Mouse (Mus musculus): ENCODE measurements at regions not wholly inside any gene's neighbourhood (a gene's known extent, or its start where the extent isn't known, plus 50 kb on each side); places are given as distances from the start of the nearest gene placed in this dataset.
"Not testable (repeated sequence)": the region's sequence is repeated elsewhere in the genome, so short reads cannot be mapped to it uniquely, and the experiment has no call there.

DNA sequence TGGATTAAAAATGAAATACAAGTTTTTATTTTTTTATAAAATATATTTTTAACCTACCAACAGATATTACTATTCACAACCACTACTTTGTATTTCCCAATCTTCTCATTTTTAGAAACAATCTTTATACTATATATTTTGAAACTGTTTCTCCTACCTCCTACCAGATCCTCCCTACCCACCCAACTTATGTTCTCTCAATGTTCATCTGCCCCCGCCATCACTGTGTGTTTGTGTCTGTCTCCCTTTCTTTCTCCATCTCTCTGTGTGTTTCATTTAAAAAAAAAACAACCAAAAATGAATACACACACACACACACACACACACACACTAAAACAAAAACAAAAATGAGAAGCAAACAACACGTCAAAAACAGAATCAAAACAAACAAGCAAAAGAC lies 118.5 kb downstream of the Pcdh18 start:
- H3K36me3 ChIP-seq, result no peaks in the 10 kb centered on the region
- no peaks in the 10 kb centered on the region for H3K27me3 ChIP-seq
- no peak overlapping the region for H3K27ac ChIP-seq
- peaks cover 6% of the 10 kb centered on the region; the same call in 1 of the 2 replicates for H3K4me1 ChIP-seq
- no peak overlapping the region for H3K9ac ChIP-seq
- H3K9me3 ChIP-seq, result no peaks in the 10 kb centered on the region
- WGBS, result 84% methylated on average over 2 of the region's 2 CpGs
- H3K4me3 ChIP-seq, result no peak overlapping the region
- no peak overlapping the region for H3K4me2 ChIP-seq (replicated peaks)
- ATAC-seq (ENCODE audit: insufficient number of reproducible peaks, insufficient read depth, low FRiP score, low TSS enrichment), result no peak

DNA sequence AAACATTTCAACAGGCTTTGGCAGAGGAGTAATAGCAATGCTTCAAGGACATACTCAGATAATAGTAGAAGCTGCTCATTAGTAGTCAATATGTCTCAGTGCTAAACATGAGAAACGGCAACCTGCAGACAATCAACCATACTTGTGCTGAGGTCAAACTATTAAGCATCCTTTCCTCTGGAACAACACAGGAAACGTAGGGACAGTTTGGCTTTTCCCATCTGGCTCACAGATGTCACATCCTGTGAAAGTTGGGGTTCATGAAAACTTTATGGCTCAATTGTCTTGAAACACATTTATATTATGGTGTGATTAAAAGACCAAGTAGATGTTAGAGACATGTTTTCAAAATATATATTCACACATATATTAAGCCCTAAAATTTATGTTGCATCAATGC lies 120.4 kb downstream of the Pcdh18 start:
- Histone ChIP-seq H3K4me3 (no peak overlapping the region), H3K9ac (no peak overlapping the region), H3K27me3 (no peaks in the 10 kb centered on the region), H3K27ac (no peak overlapping the region), H3K9me3 (no peaks in the 10 kb centered on the region), H3K4me1 (peaks cover 4% of the 10 kb centered on the region; the same call in 1 of the 2 replicates), H3K4me2 (replicated peaks) (no peak overlapping the region), H3K36me3 (no peaks in the 10 kb centered on the region)
- ATAC-seq (ENCODE audit: insufficient number of reproducible peaks, insufficient read depth, low FRiP score, low TSS enrichment), result no peak
- WGBS, result 20% methylated on average over 2 of the region's 2 CpGs

DNA sequence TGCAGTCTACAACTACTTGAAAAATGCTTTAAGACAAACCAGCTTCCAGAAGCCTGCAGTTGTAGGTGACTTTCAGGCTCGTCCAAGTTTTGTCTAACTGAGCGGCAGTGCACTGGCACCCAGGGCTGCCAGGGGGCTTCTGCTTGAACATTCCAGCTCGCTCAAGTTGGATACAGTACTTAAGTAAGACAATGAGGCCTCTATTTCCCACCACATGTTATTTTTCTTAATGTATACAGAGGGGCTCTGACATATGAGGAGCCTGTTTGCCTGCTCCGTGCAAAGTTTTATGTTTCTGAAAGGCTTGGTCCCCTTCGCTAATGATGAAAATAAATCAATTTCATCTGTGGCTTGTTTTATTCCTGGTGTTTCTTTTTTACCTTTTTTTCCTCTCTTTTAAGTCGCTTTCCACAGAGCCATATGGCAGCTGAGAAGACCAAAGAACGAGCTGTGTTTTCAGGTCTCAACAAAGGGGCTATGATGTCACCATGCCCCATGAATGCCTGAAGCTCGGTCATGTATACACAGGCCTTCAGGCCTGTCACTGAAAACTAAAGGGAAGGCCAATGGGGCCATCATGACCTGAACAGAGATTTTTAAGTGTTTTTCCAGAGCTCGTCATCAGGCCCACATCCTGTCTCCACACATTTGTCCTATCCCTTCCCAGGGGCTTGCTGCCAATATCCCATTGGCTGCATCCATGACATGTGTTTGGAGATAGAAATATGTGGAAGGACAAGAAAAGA lies 164.2 kb downstream of the Pcdh18 start:
- Histone ChIP-seq H3K9me3 (no peaks in the 10 kb centered on the region), H3K4me1 (peaks cover 4% of the 10 kb centered on the region; the same call in 1 of the 2 replicates), H3K4me3 (no peak overlapping the region), H3K9ac (no peak overlapping the region), H3K36me3 (no peaks in the 10 kb centered on the region), H3K27ac (peak overlapping the region; percentile 88), H3K4me2 (replicated peaks) (no peak overlapping the region), H3K27me3 (no peaks in the 10 kb centered on the region)
- peak; percentile 81; the same call in 1 of the 2 replicates for ATAC-seq (ENCODE audit: insufficient number of reproducible peaks, insufficient read depth, low FRiP score, low TSS enrichment)
- WGBS, result 17% methylated on average over 9 of the region's 9 CpGs

DNA sequence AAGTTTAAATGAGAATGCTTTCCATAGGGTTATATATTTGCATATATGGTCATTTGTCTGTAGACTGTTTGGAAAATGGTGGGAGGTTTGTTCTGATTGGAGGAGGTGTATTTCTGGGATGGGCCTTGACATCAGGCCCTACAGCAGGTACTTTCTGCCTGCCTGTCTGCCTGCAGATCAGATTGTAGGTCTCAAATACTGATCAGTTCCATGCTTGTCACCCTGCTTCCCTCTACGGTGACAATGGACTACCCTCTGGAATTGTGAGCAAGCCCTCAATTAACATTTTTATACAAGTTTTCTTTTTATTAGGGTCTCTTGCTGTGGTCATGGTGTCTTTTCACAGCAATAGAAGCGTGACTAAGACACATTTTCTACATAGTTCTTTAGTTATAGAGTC lies 166.9 kb downstream of the Pcdh18 start:
- 85% methylated on average over 2 of the region's 2 CpGs for WGBS
- Histone ChIP-seq H3K4me1 (peaks cover 4% of the 10 kb centered on the region; the same call in 1 of the 2 replicates), H3K27me3 (no peaks in the 10 kb centered on the region), H3K27ac (no peak overlapping the region), H3K9ac (no peak overlapping the region), H3K4me3 (no peak overlapping the region), H3K9me3 (no peaks in the 10 kb centered on the region), H3K4me2 (replicated peaks) (no peak overlapping the region), H3K36me3 (no peaks in the 10 kb centered on the region)
- no peak for ATAC-seq (ENCODE audit: insufficient number of reproducible peaks, insufficient read depth, low FRiP score, low TSS enrichment)

DNA sequence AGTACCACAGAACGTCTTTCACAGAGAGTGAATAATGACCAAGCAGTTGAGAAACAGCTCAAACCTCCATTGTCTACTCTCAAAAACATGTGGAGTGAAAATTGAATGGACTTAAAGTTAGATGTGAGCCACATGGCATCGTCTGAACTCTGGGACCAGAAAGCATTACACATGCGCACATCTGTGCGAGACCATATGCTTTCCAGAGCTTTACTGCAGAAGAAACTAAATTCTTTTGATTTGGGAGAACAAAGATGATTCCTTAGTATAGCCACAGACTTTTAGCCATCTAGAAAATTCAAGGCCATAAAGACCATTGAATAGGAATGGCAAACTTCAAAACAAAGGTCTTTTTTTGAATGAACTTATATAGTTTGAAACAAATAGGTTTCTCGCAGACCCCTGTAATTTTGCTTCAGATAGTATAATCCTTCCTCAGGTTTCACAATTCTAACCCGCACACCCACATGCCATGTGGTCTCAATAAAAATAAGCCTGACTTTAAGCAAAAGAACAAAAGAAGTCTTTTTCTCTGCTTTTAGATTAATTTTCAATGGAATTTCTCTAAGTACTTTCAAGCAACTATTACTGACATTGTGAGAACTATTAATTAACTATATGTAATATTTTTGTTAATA lies 170.5 kb downstream of the Pcdh18 start:
- ATAC-seq (ENCODE audit: insufficient number of reproducible peaks, insufficient read depth, low FRiP score, low TSS enrichment), result peak; percentile 75; the same call in 1 of the 2 replicates
- H3K4me1 ChIP-seq, result no peaks in the 10 kb centered on the region
- H3K9me3 ChIP-seq, result no peaks in the 10 kb centered on the region
- no peaks in the 10 kb centered on the region for H3K36me3 ChIP-seq
- no peaks in the 10 kb centered on the region for H3K27me3 ChIP-seq
- H3K27ac ChIP-seq, result peak overlapping the region; percentile 86
- H3K4me2 ChIP-seq (replicated peaks), result no peak overlapping the region
- H3K9ac ChIP-seq, result no peak overlapping the region
- H3K4me3 ChIP-seq, result no peak overlapping the region
- WGBS, result 21% methylated on average over 6 of the region's 6 CpGs

DNA sequence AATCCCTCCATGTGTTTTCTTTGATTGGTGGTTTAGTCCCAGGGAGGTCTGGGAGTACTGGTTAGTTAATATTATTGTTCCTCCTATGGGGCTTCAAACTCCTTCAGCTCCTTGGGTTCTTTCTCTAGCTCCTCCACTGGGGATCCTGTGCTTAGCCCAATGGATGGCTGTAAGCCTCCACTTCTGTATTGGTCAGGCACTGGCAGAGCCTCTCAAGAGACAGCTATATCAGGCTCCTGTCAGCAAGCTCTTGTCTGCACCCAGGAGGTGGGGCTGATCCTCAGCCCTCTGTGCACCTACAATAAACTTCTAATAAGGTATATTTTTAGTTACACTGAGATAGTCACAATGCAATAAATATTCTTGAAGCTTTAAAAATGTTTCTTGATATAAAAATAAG lies 171.2 kb downstream of the Pcdh18 start:
- not testable (repeated sequence) for H3K4me2 ChIP-seq (replicated peaks); H3K4me3 ChIP-seq; H3K4me1 ChIP-seq; ATAC-seq (ENCODE audit: insufficient number of reproducible peaks, insufficient read depth, low FRiP score, low TSS enrichment); H3K27me3 ChIP-seq; H3K9ac ChIP-seq; H3K36me3 ChIP-seq; H3K9me3 ChIP-seq
- peak overlapping the region; percentile 86 for H3K27ac ChIP-seq

DNA sequence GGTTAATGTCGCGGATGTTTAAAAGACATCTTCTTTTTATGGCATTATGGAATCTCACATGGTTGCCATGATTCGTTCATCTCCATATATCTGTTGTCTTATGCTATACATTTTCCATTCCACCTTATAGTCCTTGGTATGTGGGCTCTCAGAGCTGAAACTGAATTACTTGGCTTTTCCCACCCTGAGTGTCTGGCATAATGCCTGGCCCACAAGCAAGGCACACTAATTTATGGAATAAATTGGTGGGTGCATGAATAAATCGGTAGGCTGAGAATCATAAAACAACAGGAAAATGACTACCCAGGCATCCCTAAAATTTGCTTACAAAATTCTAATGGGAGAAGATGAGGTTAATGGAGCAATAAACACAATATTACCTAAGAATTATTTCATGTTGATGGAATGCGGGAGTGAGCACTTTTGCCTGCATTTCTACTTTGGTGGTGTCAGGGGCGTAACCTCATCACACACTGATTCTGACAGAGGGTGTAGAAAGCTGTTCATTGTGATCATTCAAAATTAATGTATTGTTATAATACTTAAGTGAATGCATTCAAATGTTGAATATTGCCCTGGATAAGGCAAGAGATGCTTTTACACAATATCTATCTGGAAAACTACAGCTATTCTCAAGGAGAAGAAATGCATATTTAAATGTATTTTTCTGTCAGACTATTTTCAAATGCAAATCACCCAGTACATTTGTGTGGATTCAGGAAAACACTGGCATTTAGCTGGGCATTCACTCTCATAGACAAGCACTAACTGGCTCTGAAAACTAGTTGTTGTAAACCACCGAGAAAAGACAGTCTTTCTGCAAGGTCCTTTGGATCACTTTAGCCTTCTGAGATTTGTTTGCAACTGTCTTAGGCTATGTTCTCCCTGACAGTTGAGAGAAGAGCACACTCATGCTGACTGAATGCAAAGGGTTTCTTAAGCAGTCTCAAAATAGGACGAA lies 190.1 kb downstream of the Pcdh18 start:
- no peak for ATAC-seq (ENCODE audit: insufficient number of reproducible peaks, insufficient read depth, low FRiP score, low TSS enrichment)
- H3K9ac ChIP-seq, result no peak overlapping the region
- H3K4me3 ChIP-seq, result no peak overlapping the region
- H3K4me2 ChIP-seq (replicated peaks), result no peak overlapping the region
- no peak overlapping the region for H3K27ac ChIP-seq
- no peaks in the 10 kb centered on the region for H3K36me3 ChIP-seq
- H3K27me3 ChIP-seq, result no peaks in the 10 kb centered on the region
- 88% methylated on average over 8 of the region's 8 CpGs for WGBS
- no peaks in the 10 kb centered on the region for H3K9me3 ChIP-seq
- no peaks in the 10 kb centered on the region for H3K4me1 ChIP-seq

DNA sequence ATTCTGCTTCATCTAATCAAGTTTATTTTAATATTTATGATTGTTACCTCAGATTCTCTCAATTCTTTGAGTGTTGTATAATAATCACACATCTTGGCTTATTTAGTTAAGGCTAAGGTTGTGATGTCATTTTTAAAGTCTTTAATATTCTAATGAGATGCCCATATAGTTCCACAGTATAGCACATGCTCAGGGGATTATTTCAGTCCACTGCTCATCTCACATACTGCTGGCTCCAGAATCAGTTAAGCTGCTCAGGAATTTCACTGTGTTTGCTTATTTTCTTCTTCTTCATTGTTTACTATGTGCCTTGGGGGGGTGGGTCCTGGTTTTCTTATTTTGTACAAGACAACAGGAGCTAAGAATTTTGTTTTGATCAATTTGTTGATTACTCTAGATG lies 229.5 kb downstream of the Pcdh18 start:
- ATAC-seq (ENCODE audit: insufficient number of reproducible peaks, insufficient read depth, low FRiP score, low TSS enrichment), result no peak
- no peaks in the 10 kb centered on the region for H3K4me1 ChIP-seq
- no peak overlapping the region for H3K9ac ChIP-seq
- H3K36me3 ChIP-seq, result no peaks in the 10 kb centered on the region
- no peak overlapping the region for H3K4me3 ChIP-seq
- no peak overlapping the region for H3K27ac ChIP-seq
- H3K4me2 ChIP-seq (replicated peaks), result no peak overlapping the region
- no peaks in the 10 kb centered on the region for H3K9me3 ChIP-seq
- no peaks in the 10 kb centered on the region for H3K27me3 ChIP-seq

DNA sequence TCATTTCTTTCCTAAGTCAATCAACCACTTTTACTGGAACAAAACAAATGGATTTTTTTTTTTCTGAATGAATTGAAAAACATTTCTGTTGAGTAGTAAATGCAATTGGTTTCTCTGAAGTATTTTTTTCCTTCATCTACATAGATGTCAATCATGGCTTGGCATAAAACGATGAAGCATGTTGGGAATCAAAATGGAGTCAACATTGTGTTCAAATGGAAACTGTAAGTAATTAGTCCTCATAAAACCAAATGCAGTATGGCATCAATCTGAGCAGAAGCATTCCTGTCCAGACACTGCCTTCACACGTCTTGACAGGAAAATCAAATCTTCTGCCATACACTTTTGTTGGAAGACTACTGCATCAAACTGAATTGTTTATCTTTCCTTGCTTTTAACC lies 237.0 kb downstream of the Pcdh18 start:
- no peak overlapping the region for H3K4me3 ChIP-seq
- H3K36me3 ChIP-seq, result no peaks in the 10 kb centered on the region
- H3K4me2 ChIP-seq (replicated peaks), result no peak overlapping the region
- no peak overlapping the region for H3K9ac ChIP-seq
- WGBS, result 56% methylated on average over 2 of the region's 2 CpGs
- no peaks in the 10 kb centered on the region for H3K4me1 ChIP-seq
- no peaks in the 10 kb centered on the region for H3K27me3 ChIP-seq
- H3K9me3 ChIP-seq, result no peaks in the 10 kb centered on the region
- H3K27ac ChIP-seq, result no peak overlapping the region
- no peak for ATAC-seq (ENCODE audit: insufficient number of reproducible peaks, insufficient read depth, low FRiP score, low TSS enrichment)

DNA sequence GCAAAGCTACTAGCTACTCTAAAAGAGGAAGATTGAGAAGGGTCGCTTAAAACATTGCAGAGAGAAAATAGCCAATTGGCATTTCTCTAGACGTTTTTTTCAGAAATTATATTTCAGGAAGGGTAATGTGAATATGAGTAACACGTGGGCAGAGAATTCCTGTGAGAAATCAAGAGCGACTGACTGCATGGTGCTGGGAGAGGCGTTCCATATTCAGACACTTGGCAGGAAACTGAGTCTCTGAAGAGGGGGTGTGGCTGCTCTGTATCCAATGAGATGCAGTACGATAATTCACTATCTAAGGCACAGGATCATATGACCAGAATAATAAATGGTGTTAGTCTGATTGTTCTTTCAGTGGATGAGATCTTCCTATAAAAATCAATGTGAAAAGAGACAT lies 252.5 kb downstream of the Pcdh18 start:
- Histone ChIP-seq H3K4me3 (no peak overlapping the region), H3K27ac (no peak overlapping the region), H3K4me2 (replicated peaks) (no peak overlapping the region), H3K4me1 (peaks cover 3% of the 10 kb centered on the region; the same call in 1 of the 2 replicates), H3K27me3 (no peaks in the 10 kb centered on the region), H3K36me3 (no peaks in the 10 kb centered on the region), H3K9me3 (no peaks in the 10 kb centered on the region), H3K9ac (no peak overlapping the region)
- no peak for ATAC-seq (ENCODE audit: insufficient number of reproducible peaks, insufficient read depth, low FRiP score, low TSS enrichment)
- 46% methylated on average over 6 of the region's 6 CpGs for WGBS

DNA sequence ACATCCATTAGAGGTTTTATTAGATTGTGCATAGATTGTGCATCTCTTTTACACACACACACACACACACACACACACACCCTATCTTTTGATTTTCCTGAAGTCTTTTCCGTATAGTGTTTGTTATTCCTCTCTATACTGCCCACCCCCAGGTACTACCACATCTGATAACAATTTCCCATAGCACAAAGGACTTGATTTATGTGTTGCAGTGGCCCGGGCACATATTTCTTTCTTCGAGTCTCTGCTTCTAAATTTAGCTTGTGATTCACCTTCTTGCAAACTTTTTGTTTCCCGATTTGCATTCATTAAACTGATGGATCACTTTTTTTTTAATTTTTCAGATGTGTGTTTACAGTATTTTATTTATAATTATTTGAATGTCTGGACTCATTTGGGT lies 254.8 kb downstream of the Pcdh18 start:
- 28% methylated on average over 4 of the region's 4 CpGs for WGBS
- Histone ChIP-seq H3K9ac (no peak overlapping the region), H3K4me2 (replicated peaks) (no peak overlapping the region), H3K4me1 (peaks cover 3% of the 10 kb centered on the region; the same call in 1 of the 2 replicates), H3K27ac (no peak overlapping the region), H3K36me3 (no peaks in the 10 kb centered on the region), H3K27me3 (no peaks in the 10 kb centered on the region), H3K9me3 (no peaks in the 10 kb centered on the region), H3K4me3 (no peak overlapping the region)
- ATAC-seq (ENCODE audit: insufficient number of reproducible peaks, insufficient read depth, low FRiP score, low TSS enrichment), result no peak

Data from embryonic facial prominence, embryonic 12.5 days (tissue).